Mouse (Mus musculus) brain, embryonic 14.5 days (tissue): ENCODE measurements around the gene Vmn2r19. TPM values are rescaled to one million over a fixed set of nuclear protein-coding genes. Genes with fewer than 3 reads are reported as not detected.

Experiments
- DNase-seq: peaks from one replicate; pipeline ENCODE4 v3.0.0-alpha.2; 2011; ENCODE audit warnings: low read depth
- CTCF ChIP-seq: fragments of 200-500 bp; IDR thresholded peaks from 2 replicates; pipeline ENCODE4 v1.5.1; 2012; ENCODE audit warnings: inconsistent platforms, mild to moderate bottlenecking, moderate library complexity, borderline replicate concordance; ENCODE audit not compliant: insufficient read depth, insufficient read length; ENCODE audit errors: extremely low read depth
- POLR2A ChIP-seq: fragments of 200-500 bp; IDR thresholded peaks from 2 replicates; pipeline ENCODE4 v1.6.1; 2012; ENCODE audit warnings: mild to moderate bottlenecking, inconsistent platforms, borderline replicate concordance; ENCODE audit not compliant: poor library complexity, insufficient read depth, insufficient read length, severe bottlenecking; ENCODE audit errors: extremely low read depth
- polyA plus RNA-seq: library from polyadenylated mRNA; depleted of rRNA; stranded (reverse); fragments of >200 nt; gene quantifications from 2 replicates; pipeline ENCODE4 v1.2.3, GENCODE M21; 2012; rRNA removed

The Vmn2r19 gene
- polyA plus RNA-seq = not detected in 2 replicates

- no peak for DNase-seq
- TF ChIP-seq POLR2A = no peak
- no peak for TF ChIP-seq CTCF
Observed at GRCm38 (mm10) chr6:123308033-123308432, at the start of gene Vmn2r19. Vmn2r19 (plus strand) TSS chr6:123308333.

- TF ChIP-seq POLR2A (no peak), CTCF (no peak)
- DNase-seq = no peak
Observed at GRCm38 (mm10) chr6:123258946-123259345, 49.2 kb upstream of the Vmn2r19 start.

GRCm38 (mm10) chr6:123259889-123260603 is 48.1 kb upstream of the Vmn2r19 start:
- TF ChIP-seq CTCF (no peak), POLR2A (no peak)
- no peak for DNase-seq

GRCm38 (mm10) chr6:123260868-123261267 is 47.3 kb upstream of the Vmn2r19 start:
- no peak for TF ChIP-seq POLR2A
- TF ChIP-seq CTCF = no peak
- no peak for DNase-seq

DNA sequence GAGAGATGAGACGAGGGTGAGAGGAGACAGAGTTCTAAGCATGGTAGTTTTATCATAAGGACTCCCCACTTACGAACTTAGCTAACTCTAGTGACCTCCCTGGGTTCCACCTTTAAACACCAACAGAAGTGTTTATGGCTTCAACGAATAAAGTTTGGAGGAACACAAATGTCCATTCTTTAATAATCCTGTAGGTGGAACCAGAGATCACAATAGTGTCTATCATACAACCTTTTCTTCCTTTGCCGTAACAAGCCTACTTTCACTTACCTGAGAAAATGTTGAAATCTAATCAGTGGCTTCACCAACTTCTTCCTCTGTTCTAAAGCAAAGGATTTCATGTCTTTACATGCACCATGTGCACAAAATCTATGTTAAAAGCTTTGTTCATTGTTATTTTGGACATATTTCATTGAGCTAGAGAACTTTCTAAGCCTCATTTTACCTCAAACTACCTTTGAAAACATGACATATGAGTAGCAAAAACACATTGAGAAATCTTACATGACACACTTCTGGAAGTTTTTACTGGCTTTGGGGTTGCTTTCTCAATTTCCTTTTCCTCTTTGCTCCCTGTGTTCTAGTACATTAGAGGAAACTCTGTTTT is 46.5 kb upstream of the Vmn2r19 start, which contains the start of gene Clec4d:
Clec4d (plus strand) TSS at position 557 of the 607 bp plus-strand sequence.
- TF ChIP-seq CTCF (no peak), POLR2A (no peak)
- no peak for DNase-seq

GRCm38 (mm10) chr6:123264194-123264593 is 43.9 kb upstream of the Vmn2r19 start:
- no peak for DNase-seq
- no peak for TF ChIP-seq CTCF
- no peak for TF ChIP-seq POLR2A

DNA sequence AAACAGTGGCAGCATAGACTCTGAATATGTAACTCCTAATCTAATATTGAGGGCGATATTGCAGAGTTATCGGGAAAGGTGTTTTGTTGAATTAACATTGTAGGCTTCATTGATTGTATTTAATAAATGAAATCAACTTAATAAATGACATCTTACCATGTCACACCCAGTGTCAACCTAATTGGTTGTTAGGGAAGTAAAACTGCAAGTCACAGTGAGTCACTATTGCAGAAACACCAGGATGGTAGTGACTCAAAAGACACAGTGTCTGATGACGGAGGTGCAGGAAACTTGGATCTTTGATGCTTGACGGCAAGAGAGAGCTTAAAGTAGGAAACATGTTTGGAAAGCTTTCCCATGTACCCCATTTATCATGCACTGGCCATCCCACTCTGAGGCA is 42.3 kb upstream of the Vmn2r19 start:
- no peak for DNase-seq
- TF ChIP-seq POLR2A (no peak), CTCF (no peak)

DNA sequence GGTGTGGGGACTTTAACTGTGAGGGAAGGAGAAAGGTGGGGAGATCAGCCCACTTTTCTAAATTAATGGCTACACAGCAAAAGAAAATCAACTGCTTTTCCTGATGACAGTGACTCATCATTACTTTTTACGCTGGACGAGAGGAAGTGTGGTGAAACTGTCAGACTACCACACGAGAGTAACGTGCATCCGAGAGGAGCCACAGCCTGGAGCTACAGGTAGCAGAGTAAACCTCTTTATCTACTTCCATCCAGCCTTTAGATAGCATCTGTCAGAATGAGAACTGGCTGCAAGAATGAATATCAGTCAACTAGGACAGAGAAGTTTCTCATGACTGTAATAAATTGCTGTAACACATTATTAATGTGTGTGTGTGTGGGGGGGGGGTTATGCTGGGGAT is 41.2 kb upstream of the Vmn2r19 start:
- no peak for TF ChIP-seq CTCF
- TF ChIP-seq POLR2A = no peak

DNA sequence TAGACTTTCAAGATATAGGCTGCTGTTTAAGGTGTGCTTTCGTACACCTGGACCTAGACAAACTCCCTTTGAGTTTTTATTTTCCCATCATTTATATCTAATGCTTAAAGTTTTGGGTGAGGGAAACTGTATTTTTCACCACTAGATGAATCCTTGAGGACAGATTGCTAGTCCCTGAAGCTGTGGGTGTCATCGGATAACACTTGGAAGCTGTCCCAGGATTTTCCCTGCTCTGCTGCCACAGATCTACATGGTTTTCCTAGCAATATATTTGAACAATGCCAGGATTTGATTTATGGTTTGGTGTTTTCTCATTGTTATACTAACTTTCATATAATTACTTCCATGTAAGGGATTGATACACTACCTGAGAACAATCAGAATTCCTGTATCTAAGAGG is 28.7 kb upstream of the Vmn2r19 start:
- DNase-seq = no peak
- TF ChIP-seq CTCF (no peak), POLR2A (no peak)

More for the DNA sequence above, 41.2 kb upstream of the Vmn2r19 start:
- no peak for DNase-seq

DNA sequence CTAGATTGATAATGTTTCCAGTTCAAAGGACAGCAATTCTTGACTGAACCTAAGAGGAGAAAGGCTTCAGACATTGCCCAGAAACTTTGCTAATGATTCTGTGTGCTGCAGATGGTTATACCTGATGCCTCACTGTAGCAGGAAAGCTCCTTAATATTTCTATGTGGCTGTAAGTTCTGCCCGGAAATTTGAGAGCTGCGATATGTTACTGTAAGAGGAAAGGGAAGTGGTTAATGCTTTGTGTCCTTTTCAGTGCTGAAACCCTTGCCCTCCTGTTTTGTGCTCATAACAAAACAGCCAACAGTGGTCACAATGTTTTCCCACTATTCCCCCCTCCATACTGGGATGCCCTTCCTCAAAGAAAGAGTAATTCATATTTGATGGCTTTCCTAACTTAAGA is 21.8 kb upstream of the Vmn2r19 start:
- DNase-seq = no peak
- no peak for TF ChIP-seq CTCF
- no peak for TF ChIP-seq POLR2A

DNA sequence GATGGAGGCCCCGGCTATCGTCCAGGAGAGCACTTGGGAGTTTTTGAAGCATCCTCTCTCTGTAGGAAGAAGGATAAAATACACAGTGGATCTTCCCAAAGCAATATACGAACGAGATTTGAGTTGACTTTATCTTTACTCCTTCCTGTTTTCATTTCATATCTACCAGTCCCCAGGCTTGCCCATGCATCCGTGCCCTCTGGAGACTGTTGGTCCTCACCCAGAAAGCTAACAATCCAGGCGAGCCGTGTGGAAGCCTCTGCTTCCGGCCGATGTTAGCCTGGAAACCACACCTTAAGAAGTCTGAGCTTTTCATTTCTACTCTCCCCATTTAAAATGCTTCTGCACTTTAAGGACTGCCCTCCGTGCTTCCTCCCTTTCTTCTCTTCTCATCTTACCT is 19.2 kb upstream of the Vmn2r19 start:
- no peak for DNase-seq
- no peak for TF ChIP-seq POLR2A
- TF ChIP-seq CTCF = no peak

GRCm38 (mm10) chr6:123289753-123290152 is 18.4 kb upstream of the Vmn2r19 start, which contains the start of gene Clec4e:
Clec4e (minus strand) TSS chr6:123289870.
- DNase-seq = no peak
- no peak for TF ChIP-seq CTCF
